Mouse (Mus musculus) inflammation-experienced regulatory T-cells, adult 6 months (primary cell): ENCODE results near the gene Sirt4. TPM values are rescaled to one million over a fixed set of nuclear protein-coding genes. Genes with fewer than 3 reads are reported as not detected.

Source experiments
- ATAC-seq: one replicate; pipeline ENCODE4 v1.8.0; 2017
- polyA plus RNA-seq, 3 experiments: library from polyadenylated mRNA; unstranded; fragments of 100-300 nt; shearing (Covaris generic); gene quantifications; one replicate each; pipeline ENCODE4 v1.2.1; 2017

The Sirt4 gene
- polyA plus RNA-seq, 3 experiments from 2014 or later, result 12.0 to 18.5 (median 14.8) TPM

GRCm38 (mm10) chr5:115434853-115435754 is 49.4 kb downstream of the Sirt4 start:
- no peak for ATAC-seq

GRCm38 (mm10) chr5:115434280-115434852 is 50.2 kb downstream of the Sirt4 start:
- no peak for ATAC-seq

- no peak for ATAC-seq
Observed at GRCm38 (mm10) chr5:115433191-115433590, 51.3 kb downstream of the Sirt4 start.

- no peak for ATAC-seq
Observed at GRCm38 (mm10) chr5:115432395-115432794, 52.1 kb downstream of the Sirt4 start.

GRCm38 (mm10) chr5:115431898-115432259 is 52.6 kb downstream of the Sirt4 start:
- no peak for ATAC-seq

GRCm38 (mm10) chr5:115431061-115431897 is 53.2 kb downstream of the Sirt4 start:
- no peak for ATAC-seq

- ATAC-seq, result no peak
Observed at GRCm38 (mm10) chr5:115430187-115430960, 54.2 kb downstream of the Sirt4 start.

- ATAC-seq, result no peak
Observed at GRCm38 (mm10) chr5:115429359-115430186, 55.0 kb downstream of the Sirt4 start, which contains the start of gene Msi1. Gene Msi1, plus strand, starts transcription at chr5:115429599.

- no peak for ATAC-seq
Observed at GRCm38 (mm10) chr5:115428831-115429358, 55.6 kb downstream of the Sirt4 start.

Other genes with a start within 250 kb of the Sirt4 start
- 100 to 1,000 TPM; 116 to 141 (median 122) TPM for gene Pop5, start 248.9 kb downstream of the Sirt4 start, polyA plus RNA-seq
- gene Rnf10, start 211.8 kb downstream of the Sirt4 start, polyA plus RNA-seq, result 10 to 100 TPM; 29.8 to 37.7 (median 35.6) TPM
- 10 to 100 TPM; 26.0 to 35.4 (median 31.6) TPM for gene Coq5, start 205.1 kb downstream of the Sirt4 start, polyA plus RNA-seq
- gene Dynll1, start 183.7 kb downstream of the Sirt4 start, polyA plus RNA-seq, result 100 to 1,000 TPM; 360 to 571 (median 381) TPM
- gene Srsf9, start 157.5 kb downstream of the Sirt4 start, polyA plus RNA-seq, result 10 to 100 TPM; 15.7 to 26.8 (median 26.5) TPM
- 10 to 100 TPM; 10.7 to 12.5 (median 11.3) TPM for gene Gatc, start 143.5 kb downstream of the Sirt4 start, polyA plus RNA-seq
- gene Triap1, start 143.5 kb downstream of the Sirt4 start, polyA plus RNA-seq, result 10 to 100 TPM; 40.3 to 56.5 (median 51.5) TPM
- gene Cox6a1, start 135.7 kb downstream of the Sirt4 start, polyA plus RNA-seq, result 100 to 1,000 TPM; 550 to 644 (median 560) TPM
- not detected for gene Msi1, start 55.1 kb downstream of the Sirt4 start, polyA plus RNA-seq
- gene Pla2g1b, start 18.5 kb downstream of the Sirt4 start, polyA plus RNA-seq, result not detected
- 10 to 100 TPM; 13.7 to 22.1 (median 16.7) TPM for gene Pxn, start 22.0 kb upstream of the Sirt4 start, polyA plus RNA-seq
- 1,000 to 10,000 TPM; 3,093 to 3,894 (median 3,885) TPM for gene Rplp0, start 74.7 kb upstream of the Sirt4 start, polyA plus RNA-seq
- gene Gcn1l1, start 80.5 kb upstream of the Sirt4 start, polyA plus RNA-seq, result 10 to 100 TPM; 24.7 to 36.4 (median 28.6) TPM
- gene Rab35, start 147.2 kb upstream of the Sirt4 start, polyA plus RNA-seq, result 10 to 100 TPM in 1 of 3 experiments, 1 to 10 TPM in 2; 7.3 to 10.6 (median 9.7) TPM
- gene Bicdl1, start 246.9 kb upstream of the Sirt4 start, polyA plus RNA-seq, result 10 to 100 TPM in 2 of 3 experiments, 1 to 10 TPM in 1; 6.2 to 24.7 (median 20.6) TPM